Mouse (Mus musculus) olfactory bulb, adult 2 months (tissue): ENCODE measurements at regions not wholly inside any gene's neighbourhood (a gene's known extent, or its start where the extent isn't known, plus 50 kb on each side); places are given as distances from the start of the nearest gene placed in this dataset.

Source experiments
- CTCF ChIP-seq: fragments of 200-500 bp; IDR thresholded peaks from 2 replicates; pipeline ENCODE4 v1.5.1; 2012; ENCODE audit warnings: low read depth, mild to moderate bottlenecking, low read length, moderate library complexity; ENCODE audit not compliant: insufficient read depth
- POLR2A ChIP-seq: fragments of 200-500 bp; IDR thresholded peaks from 2 replicates; pipeline ENCODE4 v1.6.1; 2012; ENCODE audit warnings: mild to moderate bottlenecking, low read depth, low read length, moderate library complexity; ENCODE audit not compliant: insufficient read depth

DNA sequence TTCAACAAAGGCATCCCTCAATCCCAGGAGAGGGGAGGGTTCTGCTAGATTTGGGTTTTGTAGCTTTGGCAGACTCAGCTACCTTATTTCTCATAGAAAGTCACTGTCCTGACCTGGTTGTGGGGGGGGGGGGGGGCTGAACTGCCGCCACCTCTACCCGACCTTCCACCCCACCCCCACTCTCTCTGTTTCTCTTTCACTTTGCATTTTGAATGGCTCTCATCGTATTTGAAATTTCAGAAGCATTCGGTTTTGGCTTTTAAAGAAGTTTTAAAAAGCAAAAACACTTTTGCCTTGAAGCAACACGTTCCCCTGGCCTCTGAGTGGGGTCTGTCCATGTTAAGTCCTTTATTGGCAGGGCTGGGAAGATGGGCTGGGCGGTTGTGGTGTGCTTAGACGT is 113.5 kb downstream of the Cdc5l start:
- TF ChIP-seq CTCF (no peak), POLR2A (no peak)
